Mouse (Mus musculus): ENCODE measurements around the gene Defb45.

Gene Defb45

GRCm38 (mm10) chr2:152599299-152599698 lies at the start of gene Defb45:
Defb45 (minus strand) TSS chr2:152599399.
- DNase-seq = no peak

GRCm38 (mm10) chr2:152639406-152640113 lies 40.4 kb upstream of the Defb45 start:
- no peak for DNase-seq

- DNase-seq = no peak
These were observed 39.7 kb upstream of the Defb45 start for GRCm38 (mm10) chr2:152638865-152639264.

GRCm38 (mm10) chr2:152637381-152637780 lies 38.2 kb upstream of the Defb45 start:
- DNase-seq = no peak

DNA sequence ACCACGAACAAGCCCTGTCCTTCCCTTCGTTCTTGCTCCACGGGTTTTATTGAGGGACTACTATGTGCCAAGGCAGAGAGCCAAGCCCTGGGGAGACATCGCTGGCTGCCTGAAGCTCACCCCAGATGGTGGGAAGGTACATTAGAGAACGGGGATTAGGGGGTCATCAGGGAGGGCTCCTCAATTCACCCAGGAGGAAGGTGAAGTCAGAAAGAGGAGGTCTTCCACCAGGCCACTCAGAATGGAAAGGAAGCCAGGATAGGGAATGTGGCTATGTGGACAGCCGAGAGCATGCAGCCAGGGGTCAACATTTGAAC lies 37.8 kb upstream of the Defb45 start:
- peak; percentile 33 to 36 for DNase-seq

DNA sequence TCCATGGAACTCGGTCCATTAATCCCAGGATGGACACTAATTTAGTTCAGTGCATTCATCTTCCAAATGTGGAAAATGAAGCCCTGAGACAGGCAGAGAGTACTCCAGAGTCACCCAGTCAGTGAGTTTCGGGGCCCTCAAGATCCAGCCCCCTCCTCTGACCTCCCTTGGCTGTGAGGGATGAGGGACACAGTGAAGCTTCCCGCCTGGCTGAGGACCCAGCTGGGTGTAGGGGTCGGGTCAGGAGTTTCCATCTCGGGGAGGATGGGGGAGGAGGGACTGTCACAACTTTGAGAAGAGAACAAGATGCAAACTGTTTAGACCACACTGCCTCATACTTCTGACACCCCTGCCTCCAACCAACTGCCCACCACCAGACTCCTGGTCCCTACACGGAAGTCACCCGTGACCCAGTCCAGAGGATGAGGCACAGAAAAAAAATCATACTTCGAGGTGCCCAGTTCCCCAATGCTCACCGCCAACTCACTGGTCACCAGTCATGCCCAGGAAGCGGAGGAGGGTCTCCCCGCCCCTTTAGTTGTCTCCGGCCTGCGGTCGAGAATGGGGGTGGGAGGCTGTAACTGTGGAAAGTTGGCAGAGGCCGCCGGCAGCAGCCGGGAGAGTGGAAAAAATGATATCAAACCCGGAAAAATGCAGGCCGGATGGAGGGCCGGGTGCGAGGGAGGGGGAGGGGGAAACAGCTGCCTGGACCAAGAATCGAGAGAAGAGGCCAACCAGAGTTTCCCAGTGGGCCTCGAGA lies 37.2 kb upstream of the Defb45 start:
- DNase-seq = peak in 1 of 2 experiments; percentile 22

DNA sequence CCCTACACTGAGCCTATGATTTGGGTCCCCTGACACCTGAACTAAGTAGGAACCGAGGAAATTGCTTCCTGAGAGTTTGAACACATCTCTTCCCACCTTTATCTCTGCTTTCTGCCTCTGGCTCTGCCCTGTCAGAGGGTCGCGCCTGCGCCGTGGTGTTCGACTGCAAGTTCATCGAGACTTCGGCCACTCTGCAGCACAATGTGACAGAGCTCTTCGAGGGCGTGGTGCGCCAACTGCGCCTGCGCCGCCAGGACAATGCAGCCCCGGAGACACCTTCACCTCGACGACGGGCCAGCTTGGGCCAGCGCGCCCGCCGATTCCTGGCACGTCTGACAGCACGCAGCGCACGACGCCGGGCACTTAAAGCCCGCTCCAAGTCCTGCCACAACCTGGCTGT lies 35.1 kb upstream of the Defb45 start:
- no peak for DNase-seq

GRCm38 (mm10) chr2:152633334-152633733 lies 34.1 kb upstream of the Defb45 start:
- DNase-seq = peak in 1 of 2 experiments; percentile 14

DNA sequence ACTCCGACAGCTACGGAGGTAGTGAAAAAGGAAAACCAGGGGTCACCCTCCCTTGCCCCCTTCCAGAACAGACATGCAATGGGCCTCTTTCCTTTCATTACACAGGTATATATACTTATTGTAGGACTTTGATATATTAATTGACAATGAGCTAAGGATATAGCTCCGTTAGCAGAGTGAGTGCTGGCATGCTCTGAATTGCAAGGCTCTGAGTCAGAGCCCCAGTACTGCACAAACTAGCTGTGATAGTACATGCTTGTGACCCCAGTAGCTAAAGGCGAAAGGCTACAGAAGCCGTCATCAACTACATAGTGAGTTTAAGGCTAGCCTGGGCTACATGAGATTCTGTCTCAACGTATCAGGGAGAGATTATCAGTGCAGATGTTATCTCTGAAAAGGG lies 30.7 kb upstream of the Defb45 start:
- no peak for DNase-seq

- no peak for DNase-seq
These were observed 30.0 kb upstream of the Defb45 start for GRCm38 (mm10) chr2:152629239-152629638.

- DNase-seq = no peak
These were observed 28.9 kb upstream of the Defb45 start for GRCm38 (mm10) chr2:152628066-152628465.

GRCm38 (mm10) chr2:152626774-152627591 lies 27.8 kb upstream of the Defb45 start, which contains the start of gene Rem1:
Rem1 (plus strand) TSS chr2:152626951.
- DNase-seq = no peak

- DNase-seq = no peak
These were observed 26.1 kb upstream of the Defb45 start for GRCm38 (mm10) chr2:152625256-152625655.

GRCm38 (mm10) chr2:152624566-152624965 lies 25.4 kb upstream of the Defb45 start:
- no peak for DNase-seq

- no peak for DNase-seq
These were observed 23.8 kb upstream of the Defb45 start, which contains the start of gene Defb25 for GRCm38 (mm10) chr2:152622953-152623352. Defb25 (minus strand) TSS chr2:152623053.

- DNase-seq = no peak
These were observed 23.0 kb upstream of the Defb45 start for GRCm38 (mm10) chr2:152622151-152622550.

- no peak for DNase-seq
These were observed 21.4 kb upstream of the Defb45 start for GRCm38 (mm10) chr2:152620367-152621134.

- DNase-seq = peak in 1 of 2 experiments; percentile 46
These were observed 18.2 kb upstream of the Defb45 start for GRCm38 (mm10) chr2:152617374-152617773.

DNA sequence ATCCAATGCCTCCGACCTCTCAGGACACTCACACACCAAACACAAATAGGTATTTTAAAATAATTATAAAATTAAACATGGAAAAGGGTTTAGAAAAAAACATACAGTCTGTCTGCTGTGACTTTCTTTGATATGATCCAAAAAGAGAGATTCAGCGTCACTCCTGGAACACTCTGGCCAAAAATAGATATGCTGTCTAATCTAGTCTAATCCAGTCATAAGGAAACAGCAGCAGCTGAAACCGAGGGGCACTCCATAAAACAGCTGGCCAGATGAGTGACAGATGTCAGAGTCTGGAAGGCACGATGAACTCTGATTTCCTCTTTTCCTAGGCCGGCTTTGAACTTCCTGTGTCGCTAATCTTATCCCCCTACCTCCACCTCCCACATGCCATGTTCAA lies 17.3 kb upstream of the Defb45 start:
- no peak for DNase-seq

DNA sequence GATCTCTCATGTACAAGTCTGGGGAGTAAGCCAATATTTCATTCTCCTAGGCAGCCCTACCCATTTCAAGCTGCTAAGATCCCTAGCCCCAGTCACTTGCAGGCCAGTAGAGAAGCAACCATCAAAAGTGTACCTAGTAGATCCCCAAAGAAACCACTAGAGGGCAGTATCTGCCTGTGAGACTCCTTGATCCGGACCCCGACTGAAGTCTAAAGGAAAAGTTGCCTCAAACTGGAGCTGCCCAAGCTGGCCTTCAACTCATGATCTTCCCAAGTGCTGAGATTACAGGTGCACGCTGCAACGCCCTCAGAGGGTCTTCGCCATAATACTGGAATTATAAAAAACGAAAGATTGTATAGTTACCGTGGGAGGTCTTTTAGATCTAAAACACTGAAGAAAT lies 16.4 kb upstream of the Defb45 start:
- DNase-seq = peak; percentile 68 to 78

GRCm38 (mm10) chr2:152612193-152612592 lies 13.0 kb upstream of the Defb45 start:
- peak; percentile 15 to 23 for DNase-seq

GRCm38 (mm10) chr2:152608719-152609118 lies 9.5 kb upstream of the Defb45 start:
- no peak for DNase-seq

DNA sequence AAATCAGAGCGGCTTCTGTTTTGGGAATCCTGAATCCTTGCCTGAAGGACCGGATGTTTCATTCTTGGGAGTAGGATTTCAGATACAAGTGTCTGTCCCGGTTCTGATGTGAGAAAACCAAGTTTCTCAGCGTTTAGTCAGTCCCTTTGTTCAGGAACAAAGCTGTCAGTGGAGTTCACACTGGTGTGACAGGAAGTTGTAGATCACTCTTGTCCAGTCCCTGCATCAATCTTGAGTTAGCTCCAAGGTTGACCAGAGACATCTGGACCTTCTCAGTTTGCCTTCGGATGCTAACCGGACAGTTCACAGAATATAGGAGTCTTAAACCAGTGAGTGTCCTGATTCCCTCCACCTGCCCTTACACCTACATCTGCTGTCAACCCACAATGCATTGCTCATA lies 8.5 kb upstream of the Defb45 start:
- no peak for DNase-seq
